Comparison of ENCODE assay signal across 8 mouse cellular contexts in the genomic region with DNA sequence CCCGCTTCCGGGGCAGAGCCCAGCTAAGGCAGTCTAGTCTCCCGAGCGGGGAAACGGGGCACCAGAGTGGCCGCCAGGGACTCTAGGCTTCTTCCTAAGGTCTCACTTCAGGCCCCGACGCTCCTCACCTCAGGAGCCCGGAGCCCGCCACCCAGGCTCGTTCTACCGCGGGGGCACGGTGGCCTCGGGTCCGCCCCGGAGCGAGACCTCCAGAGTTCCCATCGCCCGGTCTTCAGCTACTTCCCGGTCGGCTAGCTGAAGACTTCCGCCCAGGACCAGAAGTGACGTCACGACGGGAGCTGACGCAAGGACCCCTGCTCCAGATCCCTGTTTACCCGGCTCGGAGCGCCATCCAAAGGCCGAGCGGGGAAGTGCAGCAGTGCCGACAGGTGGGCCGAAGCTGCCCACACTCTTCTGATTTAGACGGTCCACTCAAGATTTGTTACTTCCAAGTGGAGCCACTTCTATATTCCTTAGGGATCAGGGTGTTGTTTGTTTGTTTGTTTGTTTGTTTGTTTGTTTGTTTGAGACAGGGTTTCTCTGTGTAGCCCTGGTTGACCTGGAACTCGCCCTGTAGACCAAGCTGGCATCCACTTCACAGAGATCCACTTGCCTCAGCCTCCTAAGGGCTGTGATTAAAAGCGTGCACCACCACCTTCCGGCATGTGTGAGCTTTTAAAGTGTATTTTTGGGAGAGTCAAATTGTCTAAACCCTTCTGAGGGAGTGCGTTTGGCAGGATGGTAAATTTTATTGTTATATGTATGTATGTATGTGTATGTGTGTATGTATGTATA. TPM values are rescaled to one million over a fixed set of nuclear protein-coding genes. Genes with fewer than 3 reads are reported as not detected.
DNase-seq lines count a peak whose midpoint lies in the region; ATAC-seq and TF ChIP-seq lines count a peak whose summit lies in the region.

TSS of gene Becn1 (minus strand) at position 283 of the 795 bp plus-strand sequence.

- ATAC-seq in CD4-positive, CD25-positive, alpha-beta regulatory T cell, adult 4 months: peak; percentile 97
- peak; percentile 87 for ATAC-seq in heart, embryonic 15.5 days (replicated peaks; ENCODE audit: insufficient number of reproducible peaks, insufficient read depth, low FRiP score, low read depth)
- ATAC-seq in liver, embryonic 14.5 days (ENCODE audit: insufficient read depth): peak; percentile 96
- peak; percentile 81 for ATAC-seq in neural tube, embryonic 11.5 days (ENCODE audit: insufficient read depth, low FRiP score, low TSS enrichment)
- peak; percentile 93 for ATAC-seq in stomach, postnatal 0 days (ENCODE audit: low FRiP score, low TSS enrichment)

- TF ChIP-seq CTCF in liver, embryonic 14.5 days (IDR thresholded peaks at IDR 0.05; ENCODE audit: low read depth): peak; percentile 98
- TF ChIP-seq CTCF in stomach, postnatal 0 days (IDR thresholded peaks at IDR 0.05; ENCODE audit: low read depth): peak; percentile 99

- H3K9me3 ChIP-seq in forebrain, embryonic 10.5 days: no peaks in the 10 kb centered on the region
- no peaks in the 10 kb centered on the region for H3K9me3 ChIP-seq in heart, embryonic 15.5 days (replicated peaks)
- H3K9me3 ChIP-seq in liver, embryonic 14.5 days (ENCODE audit: control insufficient read depth, low read length): no peaks in the 10 kb centered on the region
- H3K9me3 ChIP-seq in neural tube, embryonic 11.5 days (ENCODE audit: control insufficient read depth, low read length): no peaks in the 10 kb centered on the region
- H3K9me3 ChIP-seq in stomach, postnatal 0 days (ENCODE audit: control insufficient read depth, low read length): no peaks in the 10 kb centered on the region

- H3K4me3 ChIP-seq in forebrain, embryonic 10.5 days: peak within 1 kb of the TSS; percentile 95
- peak within 1 kb of the TSS; percentile 95 for H3K4me3 ChIP-seq in heart, embryonic 15.5 days
- peak within 1 kb of the TSS; percentile 72 to 90 for H3K4me3 ChIP-seq in liver, embryonic 14.5 days (ENCODE audit: insufficient read depth in 1 of 2, low read depth in 2 of 2, low read length in 2 of 2)
- peak within 1 kb of the TSS; percentile 91 for H3K4me3 ChIP-seq in neural tube, embryonic 11.5 days (ENCODE audit: low read depth, low read length)
- peak within 1 kb of the TSS; percentile 89 for H3K4me3 ChIP-seq in stomach, postnatal 0 days (ENCODE audit: low read depth, low read length)

- 7% methylated on average over 39 of the region's 39 CpGs for WGBS in forebrain, embryonic 10.5 days
- 5% methylated on average over 39 of the region's 39 CpGs for WGBS in heart, embryonic 15.5 days
- WGBS in liver, embryonic 14.5 days (ENCODE audit: insufficient replicate concordance): 6% methylated on average over 39 of the region's 39 CpGs
- 7% methylated on average over 38 of the region's 39 CpGs for WGBS in neural tube, embryonic 11.5 days
- 6% methylated on average over 39 of the region's 39 CpGs for WGBS in stomach, postnatal 0 days

- peak within 1 kb of the TSS; percentile 87 for H3K27ac ChIP-seq in forebrain, embryonic 10.5 days
- peak within 1 kb of the TSS; percentile 66 for H3K27ac ChIP-seq in heart, embryonic 15.5 days
- H3K27ac ChIP-seq in liver, embryonic 14.5 days: peak within 1 kb of the TSS; percentile 56
- H3K27ac ChIP-seq in neural tube, embryonic 11.5 days (ENCODE audit: low read depth, low read length): 0 out of 2 replicates have a peak within 1 kb of the TSS, but pooled peaks have one; percentile 4
- peak within 1 kb of the TSS; percentile 74 for H3K27ac ChIP-seq in stomach, postnatal 0 days (replicated peaks)

- no peaks in the 10 kb centered on the region for H3K27me3 ChIP-seq in forebrain, embryonic 10.5 days (ENCODE audit: poor library complexity, severe bottlenecking)
- no peaks in the 10 kb centered on the region for H3K27me3 ChIP-seq in heart, embryonic 15.5 days
- no peaks in the 10 kb centered on the region for H3K27me3 ChIP-seq in liver, embryonic 14.5 days (ENCODE audit: control insufficient read depth, insufficient read depth, low read length)
- no peaks in the 10 kb centered on the region for H3K27me3 ChIP-seq in neural tube, embryonic 11.5 days (ENCODE audit: control insufficient read depth, insufficient read depth, low read length)
- H3K27me3 ChIP-seq in stomach, postnatal 0 days (ENCODE audit: control insufficient read depth, insufficient read depth, low read length): no peaks in the 10 kb centered on the region

- peak within 1 kb of the TSS; percentile 89 for H3K4me2 ChIP-seq in heart, embryonic 15.5 days
- peak within 1 kb of the TSS; percentile 73 for H3K4me2 ChIP-seq in liver, embryonic 14.5 days (ENCODE audit: low read depth)
- H3K4me2 ChIP-seq in neural tube, embryonic 11.5 days (ENCODE audit: low read depth): peak within 1 kb of the TSS; percentile 88
- peak within 1 kb of the TSS; percentile 97 for H3K4me2 ChIP-seq in stomach, postnatal 0 days (replicated peaks; ENCODE audit: low read depth)

- H3K36me3 ChIP-seq in forebrain, embryonic 10.5 days (replicated peaks): peaks cover 30% of the 10 kb centered on the region
- no peaks in the 10 kb centered on the region for H3K36me3 ChIP-seq in heart, embryonic 15.5 days
- H3K36me3 ChIP-seq in liver, embryonic 14.5 days (replicated peaks; ENCODE audit: control insufficient read depth, insufficient read depth, low read depth): peaks cover 29% of the 10 kb centered on the region
- H3K36me3 ChIP-seq in neural tube, embryonic 11.5 days (ENCODE audit: control insufficient read depth, insufficient read depth, low read length): no peaks in the 10 kb centered on the region
- peaks cover 4% of the 10 kb centered on the region; the same call in 1 of the 2 replicates for H3K36me3 ChIP-seq in stomach, postnatal 0 days (ENCODE audit: control insufficient read depth, insufficient read depth, low read length)

- peaks cover 22% of the 10 kb centered on the region for H3K4me1 ChIP-seq in forebrain, embryonic 10.5 days
- H3K4me1 ChIP-seq in heart, embryonic 15.5 days (replicated peaks): peaks cover 15% of the 10 kb centered on the region
- peaks cover 12 to 16% of the 10 kb centered on the region in 2 experiments for H3K4me1 ChIP-seq in liver, embryonic 14.5 days (replicated peaks; ENCODE audit: control insufficient read depth in 2 of 2, insufficient read depth in 2 of 2, low read length in 1 of 2)
- peaks cover 10% of the 10 kb centered on the region for H3K4me1 ChIP-seq in neural tube, embryonic 11.5 days (ENCODE audit: control insufficient read depth, insufficient read depth, low read length)
- peaks cover 7% of the 10 kb centered on the region; the same call in 1 of the 2 replicates for H3K4me1 ChIP-seq in stomach, postnatal 0 days (replicated peaks; ENCODE audit: control insufficient read depth, insufficient read depth)

- TF ChIP-seq EP300 in liver, embryonic 14.5 days (IDR thresholded peaks at IDR 0.05; ENCODE audit: low read depth): 0 out of 2 replicates have a peak, but pooled peaks have one; percentile 2
- no peak for TF ChIP-seq EP300 in stomach, postnatal 0 days (optimal IDR thresholded peaks at IDR 0.05)

- peak within 1 kb of the TSS; percentile 90 for H3K9ac ChIP-seq in heart, embryonic 15.5 days
- H3K9ac ChIP-seq in liver, embryonic 14.5 days (replicated peaks): peak within 1 kb of the TSS; percentile 94
- peak within 1 kb of the TSS; percentile 74 for H3K9ac ChIP-seq in neural tube, embryonic 11.5 days (ENCODE audit: low read length)
- H3K9ac ChIP-seq in stomach, postnatal 0 days (ENCODE audit: low read length): peak within 1 kb of the TSS; percentile 89

- peak; percentile 92 for DNase-seq in c-Kit-negative CD71-positive TER-119-positive erythroid progenitor cells, embryonic 14.5 days (ENCODE audit: low read depth, low spot score)
- DNase-seq in forebrain, embryonic 10.5 days (ENCODE audit: extremely low spot score, low spot score): peak; percentile 96
- DNase-seq in kidney, postnatal 25 days: peak; percentile 98 to 100
- peak; percentile 91 to 94 (median 93) for DNase-seq in liver, embryonic 14.5 days (ENCODE audit: low read depth in 3 of 3, low spot score in 3 of 3)
- DNase-seq in neural tube, embryonic 11.5 days (ENCODE audit: low spot score): peak; percentile 95
- peak; percentile 97 for DNase-seq in stomach, postnatal 0 days (ENCODE audit: low spot score)

RNA-seq across cellular contexts. Expression of gene Becn1, which starts in this region (rescaled TPM):
- polyA plus RNA-seq in CD4-positive, CD25-positive, alpha-beta regulatory T cell, adult 4 months (2017; shearing (Covaris generic)): 10 to 100 TPM; 68.1 to 99.6 TPM
- polyA plus RNA-seq in forebrain, embryonic 10.5 days (2016; fragmentation: Nextera tagmentation; extraction: Ambion mirVana): 144 and 154 TPM in 2 replicates
- polyA plus RNA-seq in heart, embryonic 15.5 days (2015; fragmentation: Nextera tagmentation; extraction: Ambion mirVana): 114 and 145 TPM in 2 replicates
- polyA plus RNA-seq in liver, embryonic 14.5 days (2012; rRNA removed): 22.7 and 60.5 TPM in 2 replicates
- polyA plus RNA-seq in liver, embryonic 14.5 days (2014; fragmentation: Nextera tagmentation; extraction: Ambion mirVana): 86.2 and 93.6 TPM in 2 replicates
- polyA plus RNA-seq in neural tube, embryonic 11.5 days (2014; fragmentation: Nextera tagmentation; extraction: Ambion mirVana): 174 and 177 TPM in 2 replicates
- polyA plus RNA-seq in stomach, postnatal 0 days (2015; fragmentation: Nextera tagmentation; extraction: Ambion mirVana): 102 and 110 TPM in 2 replicates

Comparison
In these comparisons a context has a peak if more than half of its experiments do, and no peak if none do; other contexts are left out.
1. Peak in every context shown above with its lines: DNase-seq, ATAC-seq, H3K4me3 ChIP-seq and H3K27ac ChIP-seq.
2. H3K27ac ChIP-seq: peak in every context shown above with its lines; median percentile 87 in forebrain, embryonic 10.5 days; 74 in stomach, postnatal 0 days; 66 in heart, embryonic 15.5 days; 56 in liver, embryonic 14.5 days; 4 in neural tube, embryonic 11.5 days.